Mouse (Mus musculus): ENCODE measurements at regions not wholly inside any gene's neighbourhood (a gene's known extent, or its start where the extent isn't known, plus 50 kb on each side); places are given as distances from the start of the nearest gene placed in this dataset.

DNA sequence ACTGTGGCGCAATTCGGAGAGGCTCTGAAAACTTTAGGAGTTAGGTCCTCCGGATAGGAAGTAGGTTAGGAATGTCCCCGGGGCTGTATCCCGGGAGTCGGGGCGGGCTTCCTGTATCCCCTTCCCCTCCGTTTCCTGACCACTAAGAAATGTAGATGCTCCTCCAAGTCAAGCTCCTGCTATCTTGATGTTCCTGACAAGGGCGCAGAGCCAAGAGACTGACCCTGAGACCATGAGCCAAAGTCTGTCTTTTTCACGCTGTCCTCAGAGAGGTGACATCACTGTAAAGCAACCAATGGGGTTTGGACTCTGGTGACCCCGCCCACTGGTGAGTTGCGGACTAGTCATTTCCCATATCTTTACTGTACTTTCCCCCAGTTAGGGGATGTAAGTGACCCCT lies 51.8 kb upstream of the Rgma start:
- TF ChIP-seq CTCF (IDR thresholded peaks at IDR 0.05; ENCODE audit: low read depth, low read length) (no peak), POLR2A (IDR thresholded peaks at IDR 0.05; ENCODE audit: borderline replicate concordance, low read depth, low read length) (no peak)
